Mouse (Mus musculus) bone marrow macrophage, adult 2 months (primary cell): ENCODE data around the gene Rassf3.

Source experiments
- CTCF ChIP-seq: IDR thresholded peaks from 2 replicates; pipeline ENCODE4 v1.5.1; 2012; ENCODE audit warnings: low read depth, mild to moderate bottlenecking, low read length, moderate library complexity
- POLR2A ChIP-seq: IDR thresholded peaks from 2 replicates; pipeline ENCODE4 v1.6.1; 2012; ENCODE audit warnings: mild to moderate bottlenecking, low read depth, low read length, borderline replicate concordance

DNA sequence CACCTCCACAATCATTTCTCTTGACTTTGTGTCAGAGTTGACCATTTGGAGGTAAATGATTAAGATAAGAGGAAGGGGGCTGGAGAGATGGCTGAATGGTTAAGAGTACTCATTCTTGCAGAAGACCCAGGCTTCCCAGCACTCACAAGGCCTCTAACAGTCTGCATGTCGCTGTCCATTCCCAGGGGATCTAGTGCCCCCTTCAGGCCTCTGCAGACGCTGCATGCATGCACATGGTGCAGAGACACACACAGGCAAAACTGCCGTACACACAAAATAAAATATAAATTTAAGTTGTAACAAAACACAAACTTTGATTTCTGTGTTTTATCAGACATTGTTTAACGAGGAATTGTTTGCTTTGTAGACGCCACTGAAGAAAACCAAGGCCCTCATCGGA lies 105.4 kb downstream of the Rassf3 start:
- TF ChIP-seq CTCF = peak; percentile 60
- no peak for TF ChIP-seq POLR2A
